8 mouse cellular contexts compared by ENCODE assay signal in the genomic region with DNA sequence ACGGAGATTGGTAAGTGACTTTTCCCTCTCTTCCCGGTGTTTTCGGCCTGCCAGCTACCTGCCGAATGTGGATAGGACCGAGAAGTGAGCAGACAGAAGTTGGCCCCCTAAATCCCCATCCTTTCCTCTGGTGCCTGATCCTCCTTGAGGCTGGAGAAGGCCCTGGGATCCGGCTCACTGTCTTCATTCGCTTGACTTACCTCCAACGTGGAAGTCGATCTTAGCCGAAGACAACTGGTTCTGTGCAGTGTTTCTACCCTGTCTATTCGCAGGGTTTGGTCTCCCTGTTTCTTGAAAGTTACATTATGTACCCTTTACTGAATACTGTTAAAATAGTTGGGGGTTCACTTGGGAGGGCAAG. TPM values are rescaled to one million over a fixed set of nuclear protein-coding genes. Genes with fewer than 3 reads are reported as not detected.
DNase-seq lines count a peak whose midpoint lies in the region; ATAC-seq and TF ChIP-seq lines count a peak whose summit lies in the region.

No protein-coding gene starts in this region.

- no peak for TF ChIP-seq EP300 in lung, postnatal 0 days (IDR thresholded peaks at IDR 0.05)

- peak; percentile 45 for ATAC-seq in lung, postnatal 0 days
- peak; percentile 69 for ATAC-seq in erythroid progenitor cell, adult 5-6 weeks (replicated peaks; ENCODE audit: low FRiP score, poor library complexity, severe bottlenecking)
- ATAC-seq in limb, embryonic 15.5 days (ENCODE audit: insufficient number of reproducible peaks, low FRiP score, low TSS enrichment, low read depth) = no peak

- peak overlapping the region; percentile 85 for H3K9ac ChIP-seq in lung, postnatal 0 days (replicated peaks; ENCODE audit: low read depth)
- H3K9ac ChIP-seq in limb, embryonic 15.5 days = peak overlapping the region; percentile 42

- intact Hi-C loops in left cerebral cortex, postnatal 10 days (cut with DNase I) = loop anchor here (10.0 kb wide), 1 partner anchor 1049 kb away; no protein-coding TSS in a partner anchor

- H3K36me3 ChIP-seq in lung, postnatal 0 days (ENCODE audit: insufficient read depth, low read length) = no peaks in the 10 kb centered on the region
- no peaks in the 10 kb centered on the region for H3K36me3 ChIP-seq in limb, embryonic 15.5 days
- H3K36me3 ChIP-seq in small intestine, adult 2 months (ENCODE audit: control insufficient read depth, insufficient read depth, low read length) = no peaks in the 10 kb centered on the region

- TF ChIP-seq POLR2A in small intestine, adult 2 months (IDR thresholded peaks at IDR 0.05; ENCODE audit: low read depth, low read length) = no peak

- H3K27me3 ChIP-seq in lung, postnatal 0 days (replicated peaks; ENCODE audit: insufficient read depth, low read length) = no peaks in the 10 kb centered on the region
- H3K27me3 ChIP-seq in limb, embryonic 15.5 days = no peaks in the 10 kb centered on the region
- H3K27me3 ChIP-seq in small intestine, adult 2 months (ENCODE audit: control insufficient read depth, insufficient read depth, low read length) = no peaks in the 10 kb centered on the region

- no peak for TF ChIP-seq CTCF in lung, postnatal 0 days (IDR thresholded peaks at IDR 0.05)
- TF ChIP-seq CTCF in small intestine, adult 2 months (IDR thresholded peaks at IDR 0.05; ENCODE audit: extremely low read depth, insufficient read length, insufficient replicate concordance, low read depth, low read length) = no peak

- H3K9me3 ChIP-seq in lung, postnatal 0 days (ENCODE audit: low read length) = no peaks in the 10 kb centered on the region
- no peaks in the 10 kb centered on the region for H3K9me3 ChIP-seq in limb, embryonic 15.5 days

- under 1% methylated on average over 11 of the region's 11 CpGs for WGBS in lung, postnatal 0 days
- under 1% methylated on average over 11 of the region's 11 CpGs for WGBS in limb, embryonic 15.5 days
- 1% methylated on average over 11 of the region's 11 CpGs for WGBS in small intestine, adult 2 months

- H3K4me2 ChIP-seq in lung, postnatal 0 days (replicated peaks; ENCODE audit: low read depth, low read length) = peak overlapping the region; percentile 69
- H3K4me2 ChIP-seq in limb, embryonic 15.5 days = peak overlapping the region; percentile 56

- peak overlapping the region; percentile 59; the same call in 1 of the 2 replicates for H3K27ac ChIP-seq in lung, postnatal 0 days (ENCODE audit: low read length)
- H3K27ac ChIP-seq in limb, embryonic 15.5 days = peak overlapping the region; percentile 90
- no peak overlapping the region for H3K27ac ChIP-seq in small intestine, adult 2 months (ENCODE audit: insufficient read depth, low read depth, low read length)

- H3K4me1 ChIP-seq in lung, postnatal 0 days (ENCODE audit: insufficient read depth, low read depth, low read length) = no peaks in the 10 kb centered on the region
- peaks cover 6% of the 10 kb centered on the region; the same call in 1 of the 2 replicates for H3K4me1 ChIP-seq in limb, embryonic 15.5 days
- H3K4me1 ChIP-seq in small intestine, adult 2 months (ENCODE audit: control insufficient read depth, insufficient read depth, insufficient read length, low read length) = no peaks in the 10 kb centered on the region

- DNase-seq in lung, postnatal 0 days (ENCODE audit: low spot score) = no peak
- no peak for DNase-seq in lung, postnatal 25 days (ENCODE audit: low spot score)
- no peak for DNase-seq in cerebellum, adult 9-10 months
- DNase-seq in left cerebral cortex, postnatal 10 days (ENCODE audit: extremely low spot score in 1 of 2, low spot score in 2 of 2) = no peak
- no peak for DNase-seq in testis, postnatal 14 days (ENCODE audit: low spot score)

- peak overlapping the region; percentile 93 for H3K4me3 ChIP-seq in lung, postnatal 0 days (ENCODE audit: low read depth, low read length)
- H3K4me3 ChIP-seq in limb, embryonic 15.5 days = peak overlapping the region; percentile 89
- peak overlapping the region; percentile 92 for H3K4me3 ChIP-seq in small intestine, adult 2 months (ENCODE audit: low read depth, low read length)

RNA-seq across cellular contexts. Expression of gene 2210408I21Rik, which starts 0.3 kb away (rescaled TPM):
- polyA plus RNA-seq in lung, postnatal 0 days (2015; fragmentation: Nextera tagmentation; extraction: Ambion mirVana) = 4.7 and 5.3 TPM in 2 replicates
- total RNA-seq in erythroid progenitor cell, adult 5-6 weeks (2015; ENCODE audit: low replicate concordance) = 1.8 and 8.0 TPM in 2 replicates
- total RNA-seq in erythroid progenitor cell, adult 5-6 weeks (2017; ENCODE audit: low replicate concordance) = 0.13 and 7.5 TPM in 2 replicates
- 8.6 and 9.8 TPM in 2 replicates for polyA plus RNA-seq in limb, embryonic 15.5 days (2015; fragmentation: Nextera tagmentation; extraction: Ambion mirVana)
- polyA plus RNA-seq in small intestine, adult 2 months (2012; rRNA removed) = 0.06 and 0.09 TPM in 2 replicates
- 10 to 100 TPM; 24.3 to 26.0 TPM for total RNA-seq in left cerebral cortex, postnatal 10 days (2021)

RNA-seq across cellular contexts. Expression of gene Slf1, which starts 0.3 kb away (rescaled TPM):
- polyA plus RNA-seq in lung, postnatal 0 days (2015; fragmentation: Nextera tagmentation; extraction: Ambion mirVana) = 18.5 and 21.0 TPM in 2 replicates
- 11.3 and 19.1 TPM in 2 replicates for total RNA-seq in erythroid progenitor cell, adult 5-6 weeks (2015; ENCODE audit: low replicate concordance)
- total RNA-seq in erythroid progenitor cell, adult 5-6 weeks (2017; ENCODE audit: low replicate concordance) = 28.1 and 38.7 TPM in 2 replicates
- polyA plus RNA-seq in limb, embryonic 15.5 days (2015; fragmentation: Nextera tagmentation; extraction: Ambion mirVana) = 24.5 and 32.3 TPM in 2 replicates
- polyA plus RNA-seq in small intestine, adult 2 months (2012; rRNA removed) = 0.62 and 2.7 TPM in 2 replicates
- total RNA-seq in left cerebral cortex, postnatal 10 days (2021) = 10 to 100 TPM; 25.1 to 25.4 TPM
